Mouse (Mus musculus): ENCODE results near the gene Fam129c.

GRCm38 (mm10) chr8:71639318-71639717, 41.9 kb downstream of the Fam129c start:
- no peak for TF ChIP-seq CTCF (IDR thresholded peaks at IDR 0.05; ENCODE audit: extremely low read depth, insufficient read length, insufficient replicate concordance, low read depth, low read length)
- no peak for TF ChIP-seq POLR2A (IDR thresholded peaks at IDR 0.05; ENCODE audit: low read depth, low read length)
